Mouse (Mus musculus) heart, adult 2 months (tissue): ENCODE measurements around the gene Pifo.
"Not testable (repeated sequence)": the region's sequence is repeated elsewhere in the genome, so short reads cannot be mapped to it uniquely, and the experiment has no call there.

ENCODE experiments used
- CTCF ChIP-seq: fragments of 200-600 bp; IDR thresholded peaks from 2 replicates; pipeline ENCODE4 v1.8.1; 2022; ENCODE audit warnings: antibody characterized with exemption, mild to moderate bottlenecking, moderate library complexity
- EP300 ChIP-seq: fragments of 200-500 bp; IDR thresholded peaks from 2 replicates; pipeline ENCODE4 v1.6.1; 2011; ENCODE audit warnings: low read depth, low read length, control low read depth; ENCODE audit not compliant: insufficient read depth
- POLR2A ChIP-seq: fragments of 200-500 bp; IDR thresholded peaks from 2 replicates; pipeline ENCODE4 v1.6.1; 2011; ENCODE audit warnings: mild to moderate bottlenecking, low read depth, low read length, control low read depth; ENCODE audit not compliant: insufficient read depth

- TF ChIP-seq CTCF, POLR2A, EP300: not testable (repeated sequence)
Observed at GRCm38 (mm10) chr3:105989611-105990010, 24.8 kb downstream of the Pifo start.
